Mouse (Mus musculus) limb, embryonic 13.5 days (tissue): ENCODE measurements at regions not wholly inside any gene's neighbourhood (a gene's known extent, or its start where the extent isn't known, plus 50 kb on each side); places are given as distances from the start of the nearest gene placed in this dataset.

ENCODE experiments used
- ATAC-seq: fragments of 200-750 bp; cut with Nextera tagmentation; 2 replicates; pipeline ENCODE4 v1.8.0; 2017; ENCODE audit warnings: low read depth, moderate number of reproducible peaks, moderate TSS enrichment; ENCODE audit not compliant: low FRiP score
- H3K27ac ChIP-seq: fragments of 300-500 bp; sonication (generic); 2 replicates; pipeline ENCODE4 v1.5.1; 2015; ENCODE audit warnings: inconsistent platforms, mild to moderate bottlenecking, moderate library complexity
- H3K27me3 ChIP-seq: fragments of 300-500 bp; sonication (generic); 2 replicates; pipeline ENCODE4 v1.6.1; 2015; ENCODE audit warnings: mild to moderate bottlenecking, inconsistent platforms
- H3K36me3 ChIP-seq: fragments of 300-500 bp; sonication (generic); 2 replicates; pipeline ENCODE4 v1.6.1; 2015; ENCODE audit warnings: inconsistent platforms, mild to moderate bottlenecking, moderate library complexity
- H3K4me1 ChIP-seq: fragments of 300-500 bp; sonication (generic); 2 replicates; pipeline ENCODE4 v1.6.1; 2015; ENCODE audit warnings: inconsistent platforms
- H3K4me2 ChIP-seq: fragments of 300-500 bp; sonication (generic); replicated peaks from 2 replicates; pipeline ENCODE4 v1.6.1; 2015; ENCODE audit warnings: inconsistent platforms, mild to moderate bottlenecking, moderate library complexity
- H3K4me3 ChIP-seq: fragments of 300-500 bp; sonication (generic); 2 replicates; pipeline ENCODE4 v1.5.1; 2015; ENCODE audit warnings: moderate library complexity, mild to moderate bottlenecking, inconsistent platforms
- H3K9ac ChIP-seq: fragments of 300-500 bp; sonication (generic); 2 replicates; pipeline ENCODE4 v1.6.1; 2015; ENCODE audit warnings: mild to moderate bottlenecking, inconsistent platforms
- H3K9me3 ChIP-seq: fragments of 300-500 bp; sonication (generic); 2 replicates; pipeline ENCODE4 v1.6.1; 2016; ENCODE audit warnings: inconsistent platforms
- WGBS: fragments of 180-500 bp; shearing (Covaris S2); methylation state at CpG from one replicate; pipeline ENCODE4 v1.1.7; 2015; 5-methylcytosine and 5-hydroxymethylcytosine counted together

- H3K4me1 ChIP-seq, result no peaks in the 10 kb centered on the region
- WGBS, result 83% methylated on average over 4 of the region's 4 CpGs
- H3K4me3 ChIP-seq, result no peak overlapping the region
- no peak overlapping the region for H3K4me2 ChIP-seq
- no peak overlapping the region for H3K9ac ChIP-seq
- H3K27ac ChIP-seq, result no peak overlapping the region
- no peak for ATAC-seq
- no peaks in the 10 kb centered on the region for H3K9me3 ChIP-seq
- no peaks in the 10 kb centered on the region for H3K36me3 ChIP-seq
- H3K27me3 ChIP-seq, result no peaks in the 10 kb centered on the region
These were observed 466.2 kb downstream of the Zfp536 start for GRCm38 (mm10) chr7:37307191-37307590.

- Histone ChIP-seq H3K4me2 (no peak overlapping the region), H3K9ac (no peak overlapping the region), H3K27me3 (peaks cover 3% of the 10 kb centered on the region; the same call in 1 of the 2 replicates), H3K4me3 (no peak overlapping the region), H3K4me1 (peaks cover 16% of the 10 kb centered on the region), H3K27ac (no peak overlapping the region), H3K36me3 (no peaks in the 10 kb centered on the region), H3K9me3 (no peaks in the 10 kb centered on the region)
- no peak for ATAC-seq
- 89% methylated on average over 7 of the region's 7 CpGs for WGBS
These were observed 448.8 kb downstream of the Zfp536 start for GRCm38 (mm10) chr7:37324653-37325052.

- no peak overlapping the region for H3K27ac ChIP-seq
- H3K4me2 ChIP-seq, result no peak overlapping the region
- no peak overlapping the region for H3K9ac ChIP-seq
- no peaks in the 10 kb centered on the region for H3K9me3 ChIP-seq
- ATAC-seq, result no peak
- H3K27me3 ChIP-seq, result peaks cover 4% of the 10 kb centered on the region; the same call in 1 of the 2 replicates
- H3K4me1 ChIP-seq, result peaks cover 53% of the 10 kb centered on the region
- no peaks in the 10 kb centered on the region for H3K36me3 ChIP-seq
- WGBS, result 40% methylated on average over 10 of the region's 16 CpGs
- H3K4me3 ChIP-seq, result no peak overlapping the region
These were observed 440.0 kb downstream of the Zfp536 start for GRCm38 (mm10) chr7:37333451-37333850.

GRCm38 (mm10) chr7:37335212-37335611 lies 438.2 kb downstream of the Zfp536 start:
- Histone ChIP-seq H3K27me3 (peaks cover 9% of the 10 kb centered on the region; the same call in 1 of the 2 replicates), H3K36me3 (no peaks in the 10 kb centered on the region), H3K4me1 (peaks cover 59% of the 10 kb centered on the region), H3K9ac (no peak overlapping the region), H3K9me3 (no peaks in the 10 kb centered on the region), H3K4me2 (no peak overlapping the region), H3K27ac (no peak overlapping the region), H3K4me3 (no peak overlapping the region)
- ATAC-seq, result no peak
- WGBS, result 34% methylated on average over 7 of the region's 7 CpGs

- peak overlapping the region; percentile 57 for H3K9ac ChIP-seq
- peaks cover 59% of the 10 kb centered on the region for H3K4me1 ChIP-seq
- H3K27ac ChIP-seq, result peak overlapping the region; percentile 49; the same call in 1 of the 2 replicates
- H3K4me2 ChIP-seq, result peak overlapping the region; percentile 77
- H3K9me3 ChIP-seq, result no peaks in the 10 kb centered on the region
- WGBS, result 10% methylated on average over 12 of the region's 12 CpGs
- peak overlapping the region; percentile 40 for H3K4me3 ChIP-seq
- no peaks in the 10 kb centered on the region for H3K36me3 ChIP-seq
- ATAC-seq, result no peak
- H3K27me3 ChIP-seq, result peaks cover 17% of the 10 kb centered on the region; the same call in 1 of the 2 replicates
These were observed 437.1 kb downstream of the Zfp536 start for GRCm38 (mm10) chr7:37336171-37336850.

- Histone ChIP-seq H3K27ac (peak overlapping the region; percentile 77), H3K9ac (peak overlapping the region; percentile 57), H3K4me1 (peaks cover 59% of the 10 kb centered on the region), H3K36me3 (no peaks in the 10 kb centered on the region), H3K27me3 (peaks cover 20% of the 10 kb centered on the region), H3K4me2 (peak overlapping the region; percentile 77), H3K4me3 (peak overlapping the region; percentile 40), H3K9me3 (no peaks in the 10 kb centered on the region)
- ATAC-seq, result peak; percentile 57
- 2% methylated on average over 28 of the region's 28 CpGs for WGBS
These were observed 436.4 kb downstream of the Zfp536 start for GRCm38 (mm10) chr7:37336851-37337531.

- ATAC-seq, result peak; percentile 4; the same call in 1 of the 2 replicates
- H3K9ac ChIP-seq, result peak overlapping the region; percentile 57
- 11% methylated on average over 11 of the region's 11 CpGs for WGBS
These were observed 435.8 kb downstream of the Zfp536 start for GRCm38 (mm10) chr7:37337616-37338015.

GRCm38 (mm10) chr7:37338067-37338501 lies 435.4 kb downstream of the Zfp536 start:
- H3K4me3 ChIP-seq, result peak overlapping the region; percentile 40
- 5% methylated on average over 11 of the region's 11 CpGs for WGBS
- ATAC-seq, result peak; percentile 34; the same call in 1 of the 2 replicates

More at GRCm38 (mm10) chr7:37337616-37338015, 435.8 kb downstream of the Zfp536 start:
- Histone ChIP-seq H3K4me3 (peak overlapping the region; percentile 40), H3K9me3 (no peaks in the 10 kb centered on the region), H3K4me1 (peaks cover 60% of the 10 kb centered on the region), H3K27me3 (peaks cover 27% of the 10 kb centered on the region), H3K36me3 (no peaks in the 10 kb centered on the region), H3K4me2 (peak overlapping the region; percentile 77), H3K27ac (peak overlapping the region; percentile 77)

GRCm38 (mm10) chr7:37342613-37343012 lies 430.8 kb downstream of the Zfp536 start:
- WGBS, result 15% methylated on average over 11 of the region's 11 CpGs
- Histone ChIP-seq H3K9ac (no peak overlapping the region; the same call in none of the 2 replicates), H3K4me2 (peak overlapping the region; percentile 76)

More at GRCm38 (mm10) chr7:37338067-37338501, 435.4 kb downstream of the Zfp536 start:
- Histone ChIP-seq H3K27me3 (peaks cover 31% of the 10 kb centered on the region), H3K36me3 (no peaks in the 10 kb centered on the region), H3K9me3 (no peaks in the 10 kb centered on the region), H3K9ac (peak overlapping the region; percentile 57; the same call in 1 of the 2 replicates), H3K27ac (peak overlapping the region; percentile 77; the same call in 1 of the 2 replicates), H3K4me1 (peaks cover 61% of the 10 kb centered on the region), H3K4me2 (peak overlapping the region; percentile 77)

GRCm38 (mm10) chr7:37343021-37343593 lies 430.3 kb downstream of the Zfp536 start:
- ATAC-seq, result no peak
- Histone ChIP-seq H3K9ac (peak overlapping the region; percentile 43), H3K4me2 (peak overlapping the region; percentile 76)

More at GRCm38 (mm10) chr7:37342613-37343012, 430.8 kb downstream of the Zfp536 start:
- Histone ChIP-seq H3K4me1 (peaks cover 34% of the 10 kb centered on the region), H3K27me3 (peaks cover 44% of the 10 kb centered on the region), H3K4me3 (peak overlapping the region; percentile 41), H3K27ac (no peak overlapping the region), H3K9me3 (no peaks in the 10 kb centered on the region), H3K36me3 (no peaks in the 10 kb centered on the region)
- no peak for ATAC-seq

GRCm38 (mm10) chr7:37343691-37344233 lies 429.7 kb downstream of the Zfp536 start:
- WGBS, result 32% methylated on average over 18 of the region's 18 CpGs
- H3K9ac ChIP-seq, result peak overlapping the region; percentile 43; the same call in 1 of the 2 replicates
- H3K4me3 ChIP-seq, result peak overlapping the region; percentile 41
- H3K27ac ChIP-seq, result no peak overlapping the region
- H3K9me3 ChIP-seq, result no peaks in the 10 kb centered on the region
- no peaks in the 10 kb centered on the region for H3K36me3 ChIP-seq
- H3K4me2 ChIP-seq, result peak overlapping the region; percentile 76
- peaks cover 53% of the 10 kb centered on the region for H3K27me3 ChIP-seq
- ATAC-seq, result peak; percentile 30; the same call in 1 of the 2 replicates
- peaks cover 22% of the 10 kb centered on the region for H3K4me1 ChIP-seq

More at GRCm38 (mm10) chr7:37343021-37343593, 430.3 kb downstream of the Zfp536 start:
- WGBS, result 12% methylated on average over 23 of the region's 23 CpGs
- H3K36me3 ChIP-seq, result no peaks in the 10 kb centered on the region
- H3K9me3 ChIP-seq, result no peaks in the 10 kb centered on the region
- H3K4me1 ChIP-seq, result peaks cover 29% of the 10 kb centered on the region
- peak overlapping the region; percentile 41 for H3K4me3 ChIP-seq
- H3K27ac ChIP-seq, result no peak overlapping the region
- H3K27me3 ChIP-seq, result peaks cover 46% of the 10 kb centered on the region
